Mouse (Mus musculus) midbrain, embryonic 11.5 days (tissue): ENCODE measurements at regions not wholly inside any gene's neighbourhood (a gene's known extent, or its start where the extent isn't known, plus 50 kb on each side); places are given as distances from the start of the nearest gene placed in this dataset.

ENCODE experiments used
- ATAC-seq: fragments of 200-750 bp; cut with Nextera tagmentation; 2 replicates; pipeline ENCODE4 v1.8.0; 2017; ENCODE audit warnings: moderate TSS enrichment, moderate library complexity; ENCODE audit not compliant: low FRiP score
- DNase-seq: peaks from one replicate; pipeline ENCODE4 v3.0.0; 2015; ENCODE audit warnings: low spot score; ENCODE audit errors: missing footprints
- H3K27ac ChIP-seq: fragments of 300-500 bp; sonication (generic); 2 replicates; pipeline ENCODE4 v1.5.1; 2014; ENCODE audit warnings: low read depth, low read length
- H3K27me3 ChIP-seq: fragments of 300-500 bp; sonication (generic); 2 replicates; pipeline ENCODE4 v1.6.1; 2014; ENCODE audit warnings: mild to moderate bottlenecking, low read length, moderate library complexity, mixed read lengths; ENCODE audit not compliant: control insufficient read depth, insufficient read depth
- H3K36me3 ChIP-seq: fragments of 300-500 bp; sonication (generic); 2 replicates; pipeline ENCODE4 v1.6.1; 2014; ENCODE audit warnings: mild to moderate bottlenecking, low read length, moderate library complexity, mixed read lengths; ENCODE audit not compliant: control insufficient read depth, insufficient read depth
- H3K4me1 ChIP-seq: fragments of 300-500 bp; sonication (generic); 2 replicates; pipeline ENCODE4 v1.6.1; 2014; ENCODE audit warnings: low read length; ENCODE audit not compliant: control insufficient read depth, insufficient read depth
- H3K4me2 ChIP-seq: fragments of 300-500 bp; sonication (generic); 2 replicates; pipeline ENCODE4 v1.6.1; 2014; ENCODE audit warnings: mild to moderate bottlenecking, moderate library complexity
- H3K4me3 ChIP-seq: fragments of 300-500 bp; sonication (generic); 2 replicates; pipeline ENCODE4 v1.5.1; 2014; ENCODE audit warnings: low read depth, low read length
- H3K9ac ChIP-seq: fragments of 300-500 bp; sonication (generic); 2 replicates; pipeline ENCODE4 v1.6.1; 2014; ENCODE audit warnings: low read length
- H3K9me3 ChIP-seq: fragments of 300-500 bp; sonication (generic); 2 replicates; pipeline ENCODE4 v1.6.1; 2016; ENCODE audit warnings: low read length; ENCODE audit not compliant: control insufficient read depth
- WGBS: fragments of 180-500 bp; shearing (Covaris S2); extraction: QIAGEN DNeasy Blood & Tissue Kit; methylation state at CpG from one replicate; pipeline ENCODE4 v1.1.7; 2014; 5-methylcytosine and 5-hydroxymethylcytosine counted together

DNA sequence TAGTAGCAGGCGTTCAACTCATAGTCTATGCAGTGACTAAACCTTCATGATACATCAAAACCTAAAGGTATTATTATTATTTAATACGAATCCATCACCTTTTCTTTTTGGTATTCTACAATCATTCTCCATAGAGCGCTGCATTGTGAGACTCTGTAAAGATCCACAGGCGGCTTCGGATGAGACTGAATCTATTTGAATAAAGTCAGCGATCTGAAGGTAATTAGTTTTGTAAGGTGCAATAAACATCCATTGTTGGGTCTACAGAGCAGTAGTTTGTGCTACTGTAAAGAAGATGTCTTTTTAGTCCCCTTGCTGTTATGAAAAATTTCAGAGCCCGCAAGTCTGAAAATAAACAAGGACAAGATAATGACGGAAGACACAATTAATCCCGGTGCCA lies 168.9 kb upstream of the Nr5a2 start:
- Histone ChIP-seq H3K36me3 (no peaks in the 10 kb centered on the region), H3K4me3 (no peak overlapping the region), H3K4me1 (no peaks in the 10 kb centered on the region), H3K27ac (no peak overlapping the region), H3K9ac (no peak overlapping the region), H3K4me2 (no peak overlapping the region), H3K27me3 (no peaks in the 10 kb centered on the region), H3K9me3 (no peaks in the 10 kb centered on the region)
- DNase-seq: no peak
- ATAC-seq: no peak
- WGBS: 88% methylated on average over 9 of the region's 9 CpGs

DNA sequence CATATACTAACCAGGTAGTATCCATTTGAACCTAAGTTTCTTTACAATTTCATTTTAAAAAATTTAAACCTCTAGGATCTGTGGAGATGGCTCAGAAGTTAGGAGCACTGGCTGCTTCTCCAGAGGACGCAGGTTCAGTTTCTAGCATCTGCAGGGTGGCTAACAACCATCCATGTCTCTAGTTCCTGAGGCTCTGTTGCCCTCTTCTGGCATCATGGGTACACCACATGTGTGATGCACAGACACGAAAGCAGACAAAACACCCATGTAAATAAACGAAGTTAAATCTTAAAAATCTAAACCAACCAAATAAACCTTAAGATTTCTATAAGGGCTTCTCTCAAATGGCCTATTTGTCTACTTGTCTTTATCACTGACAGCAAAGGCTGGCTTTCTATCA lies 157.6 kb upstream of the Nr5a2 start:
- no peak overlapping the region for H3K9ac ChIP-seq
- no peaks in the 10 kb centered on the region for H3K9me3 ChIP-seq
- ATAC-seq (no peak), DNase-seq (no peak)
- 82% methylated on average over 3 of the region's 3 CpGs for WGBS
- H3K4me3 ChIP-seq: no peak overlapping the region
- no peak overlapping the region for H3K27ac ChIP-seq
- H3K4me1 ChIP-seq: no peaks in the 10 kb centered on the region
- no peak overlapping the region for H3K4me2 ChIP-seq
- H3K36me3 ChIP-seq: no peaks in the 10 kb centered on the region
- H3K27me3 ChIP-seq: no peaks in the 10 kb centered on the region

DNA sequence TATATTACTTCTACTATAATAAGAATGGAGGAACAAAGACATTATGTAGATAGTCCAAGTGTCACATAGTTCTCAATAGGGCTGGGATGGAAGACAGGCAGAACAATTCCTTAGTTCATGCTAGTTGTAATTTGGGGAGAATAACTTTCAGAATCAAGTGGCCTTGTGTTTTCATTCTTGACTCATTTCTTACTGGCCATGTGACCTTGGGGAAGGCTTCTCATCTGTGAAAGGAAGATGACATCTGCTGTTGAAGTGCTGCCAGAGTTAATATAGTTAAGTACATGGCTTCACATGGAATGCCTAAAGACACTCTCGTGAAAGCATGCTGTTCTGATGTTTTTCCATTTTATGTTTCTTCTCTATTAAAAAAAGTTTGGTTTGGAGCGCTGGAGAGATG lies 146.2 kb upstream of the Nr5a2 start:
- H3K9ac ChIP-seq: no peak overlapping the region
- H3K4me2 ChIP-seq: no peak overlapping the region
- no peak overlapping the region for H3K4me3 ChIP-seq
- no peaks in the 10 kb centered on the region for H3K9me3 ChIP-seq
- DNase-seq (no peak), ATAC-seq (no peak)
- 83% methylated on average over 2 of the region's 2 CpGs for WGBS
- no peak overlapping the region for H3K27ac ChIP-seq
- H3K4me1 ChIP-seq: no peaks in the 10 kb centered on the region
- H3K27me3 ChIP-seq: no peaks in the 10 kb centered on the region
- no peaks in the 10 kb centered on the region for H3K36me3 ChIP-seq

DNA sequence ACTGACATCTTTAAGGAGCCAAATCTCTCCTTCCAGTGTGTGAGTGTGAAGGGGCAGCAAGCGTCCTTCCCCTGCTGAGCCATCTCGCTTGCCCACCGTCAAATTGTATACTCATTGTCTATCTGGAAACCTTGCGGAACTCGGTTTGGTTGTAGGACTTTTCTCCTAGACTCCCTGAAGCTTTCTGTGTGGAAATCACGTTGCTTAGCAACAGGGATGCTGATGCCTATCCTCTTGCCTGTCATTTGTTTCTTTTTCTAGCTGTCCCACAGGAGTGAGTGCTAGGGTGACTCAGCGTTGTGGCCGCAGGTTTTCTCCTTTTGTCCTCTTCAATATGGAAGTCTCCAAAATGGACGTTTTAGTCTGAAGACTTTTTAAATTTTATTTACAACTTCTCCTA lies 131.5 kb upstream of the Nr5a2 start:
- ATAC-seq (peak; percentile 79; the same call in 1 of the 2 replicates), DNase-seq (peak; percentile 86)
- H3K36me3 ChIP-seq: no peaks in the 10 kb centered on the region
- no peaks in the 10 kb centered on the region for H3K27me3 ChIP-seq
- 10% methylated on average over 9 of the region's 9 CpGs for WGBS
- no peak overlapping the region for H3K4me3 ChIP-seq
- H3K9me3 ChIP-seq: no peaks in the 10 kb centered on the region
- H3K9ac ChIP-seq: no peak overlapping the region
- H3K4me2 ChIP-seq: no peak overlapping the region
- no peak overlapping the region for H3K27ac ChIP-seq
- peaks cover 2% of the 10 kb centered on the region; the same call in 1 of the 2 replicates for H3K4me1 ChIP-seq

DNA sequence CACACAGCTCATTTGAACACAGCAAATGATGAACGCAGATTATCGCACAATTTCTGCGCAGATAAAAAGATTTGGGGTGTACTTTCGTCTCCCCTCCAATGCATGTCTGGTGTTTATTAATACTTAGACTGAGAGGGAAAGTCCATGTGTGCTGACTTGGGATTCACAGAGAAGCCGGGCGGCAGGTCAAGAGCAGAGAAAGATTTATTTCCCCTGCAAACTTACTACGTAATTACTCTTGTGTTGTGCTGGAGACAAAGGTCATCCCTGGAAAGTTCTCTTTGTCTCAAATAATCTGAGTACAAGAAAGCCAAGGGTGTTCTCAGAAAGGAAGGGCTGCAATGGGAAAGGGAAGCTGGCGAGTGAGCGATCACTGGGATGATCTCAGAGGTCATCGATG lies 127.9 kb upstream of the Nr5a2 start:
- no peak overlapping the region for H3K27ac ChIP-seq
- H3K4me3 ChIP-seq: no peak overlapping the region
- no peak overlapping the region for H3K4me2 ChIP-seq
- no peak overlapping the region for H3K9ac ChIP-seq
- no peaks in the 10 kb centered on the region for H3K9me3 ChIP-seq
- 89% methylated on average over 10 of the region's 10 CpGs for WGBS
- DNase-seq: no peak
- H3K4me1 ChIP-seq: peaks cover 2% of the 10 kb centered on the region; the same call in 1 of the 2 replicates
- H3K27me3 ChIP-seq: no peaks in the 10 kb centered on the region
- ATAC-seq: no peak
- H3K36me3 ChIP-seq: no peaks in the 10 kb centered on the region

DNA sequence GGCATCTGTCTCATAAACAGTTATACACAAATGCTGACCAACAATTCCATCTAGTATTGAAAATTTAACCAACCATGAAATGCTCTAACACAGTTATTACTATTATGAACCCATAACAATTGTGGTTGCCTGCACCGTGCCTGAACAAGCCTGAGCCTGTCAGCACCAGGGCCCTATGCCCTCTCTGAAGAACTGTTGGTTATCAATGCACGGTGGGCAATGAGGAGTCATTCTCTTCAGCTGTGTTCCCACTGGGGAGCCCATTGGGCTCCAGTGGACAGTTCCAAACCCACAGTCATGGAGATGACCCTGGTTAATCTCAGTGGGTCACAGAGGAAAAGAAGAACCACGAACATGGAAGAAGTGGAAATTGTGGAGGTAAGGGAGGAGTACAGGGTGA lies 126.5 kb upstream of the Nr5a2 start:
- Histone ChIP-seq H3K4me1 (peaks cover 2% of the 10 kb centered on the region; the same call in 1 of the 2 replicates), H3K9me3 (no peaks in the 10 kb centered on the region), H3K27ac (no peak overlapping the region), H3K9ac (no peak overlapping the region), H3K4me2 (no peak overlapping the region), H3K27me3 (no peaks in the 10 kb centered on the region), H3K36me3 (no peaks in the 10 kb centered on the region), H3K4me3 (no peak overlapping the region)
- no peak for DNase-seq
- WGBS: 93% methylated on average over 3 of the region's 3 CpGs
- no peak for ATAC-seq

DNA sequence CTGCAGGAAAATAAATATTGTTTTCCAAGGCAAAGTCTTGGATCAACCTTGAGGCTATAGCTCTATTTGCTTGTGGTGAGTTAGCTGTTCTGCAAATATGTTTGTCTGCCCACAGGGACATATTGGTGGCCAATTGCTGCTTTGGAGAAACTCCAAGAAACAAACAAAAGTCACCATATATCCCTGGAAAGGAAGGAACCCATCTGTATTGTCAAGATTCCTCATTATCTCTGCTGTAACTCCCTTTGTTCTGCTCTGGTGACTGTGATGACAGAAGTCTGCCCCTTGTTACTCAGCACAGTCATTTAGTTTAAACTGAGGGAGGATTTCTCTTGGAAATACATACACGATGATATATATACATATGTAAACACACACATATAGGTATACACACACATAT lies 123.3 kb upstream of the Nr5a2 start:
- ATAC-seq (no peak), DNase-seq (no peak)
- H3K27me3 ChIP-seq: no peaks in the 10 kb centered on the region
- 76% methylated on average over 1 of the region's 1 CpGs for WGBS
- no peaks in the 10 kb centered on the region for H3K36me3 ChIP-seq
- no peaks in the 10 kb centered on the region for H3K9me3 ChIP-seq
- no peak overlapping the region for H3K27ac ChIP-seq
- no peak overlapping the region for H3K9ac ChIP-seq
- no peak overlapping the region for H3K4me3 ChIP-seq
- H3K4me2 ChIP-seq: no peak overlapping the region
- no peaks in the 10 kb centered on the region for H3K4me1 ChIP-seq

DNA sequence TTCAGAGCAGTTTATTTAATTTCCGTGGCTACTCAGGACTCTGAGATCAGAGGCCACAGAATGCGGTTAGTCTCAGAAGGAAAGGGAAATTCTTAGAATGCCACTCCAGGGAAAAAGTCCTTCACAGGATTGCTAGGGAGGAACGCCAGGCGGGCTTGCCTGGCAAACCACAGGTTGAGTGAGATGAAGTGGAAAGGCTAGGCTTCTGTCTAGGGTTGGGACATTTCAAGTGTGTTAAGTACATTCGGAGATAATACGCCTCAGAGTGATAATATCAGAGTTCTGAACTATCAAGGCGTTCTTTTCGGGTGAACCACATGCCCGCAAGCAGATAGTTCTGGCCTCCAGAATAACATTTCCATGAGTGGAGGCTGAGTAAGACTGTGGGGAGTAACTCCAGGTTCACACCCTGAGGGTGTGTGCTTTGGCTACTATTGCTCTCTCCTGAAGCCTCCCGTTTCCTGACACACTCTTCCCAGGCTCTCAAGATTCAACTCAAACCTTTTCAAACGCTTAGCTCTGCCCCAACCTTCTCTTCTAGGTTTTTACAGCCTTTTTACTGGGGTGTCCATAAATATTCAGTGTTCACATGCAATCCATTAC lies 119.3 kb upstream of the Nr5a2 start:
- Histone ChIP-seq H3K4me2 (no peak overlapping the region), H3K9ac (no peak overlapping the region), H3K9me3 (no peaks in the 10 kb centered on the region), H3K4me1 (no peaks in the 10 kb centered on the region), H3K4me3 (no peak overlapping the region), H3K27me3 (no peaks in the 10 kb centered on the region), H3K27ac (no peak overlapping the region), H3K36me3 (no peaks in the 10 kb centered on the region)
- 89% methylated on average over 11 of the region's 11 CpGs for WGBS
- DNase-seq: no peak
- ATAC-seq: no peak

DNA sequence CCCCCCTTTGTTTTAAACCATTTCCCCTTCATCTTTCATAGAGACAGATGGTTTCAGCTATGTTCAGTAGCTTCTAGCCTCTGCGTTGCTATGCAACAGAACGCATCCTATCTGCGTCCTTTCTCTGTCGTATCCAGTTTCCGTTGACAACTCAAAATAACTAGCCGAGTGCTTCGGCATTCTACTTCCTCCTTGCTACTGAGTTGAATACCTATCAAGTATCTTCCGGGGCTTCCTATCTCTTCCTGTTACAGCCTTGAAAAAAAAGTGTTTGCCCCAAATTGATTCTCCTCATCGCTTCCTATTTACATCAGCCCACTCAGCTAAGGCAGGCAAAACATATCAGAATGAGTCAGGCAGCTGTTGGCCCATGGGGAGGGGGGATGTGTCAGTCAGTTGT lies 114.5 kb upstream of the Nr5a2 start:
- no peak overlapping the region for H3K4me3 ChIP-seq
- no peak for ATAC-seq
- H3K36me3 ChIP-seq: no peaks in the 10 kb centered on the region
- no peaks in the 10 kb centered on the region for H3K9me3 ChIP-seq
- H3K4me1 ChIP-seq: no peaks in the 10 kb centered on the region
- 70% methylated on average over 9 of the region's 9 CpGs for WGBS
- no peak overlapping the region for H3K27ac ChIP-seq
- no peaks in the 10 kb centered on the region for H3K27me3 ChIP-seq
- DNase-seq: no peak
- no peak overlapping the region for H3K4me2 ChIP-seq
- H3K9ac ChIP-seq: no peak overlapping the region
